Mouse (Mus musculus) forebrain, embryonic 14.5 days (tissue): Measurements from ENCODE around the gene Sec23a. TPM values are rescaled to one million over a fixed set of nuclear protein-coding genes. Genes with fewer than 3 reads are reported as not detected.
"Not testable (repeated sequence)": the region's sequence is repeated elsewhere in the genome, so short reads cannot be mapped to it uniquely, and the experiment has no call there.

Source experiments
- ATAC-seq: fragments of 200-750 bp; cut with Nextera tagmentation; 2 replicates; pipeline ENCODE4 v1.8.0; 2017; ENCODE audit warnings: mild to moderate bottlenecking, moderate library complexity
- DNase-seq: peaks from one replicate; pipeline ENCODE4 v3.0.0-alpha.2; 2015; ENCODE audit warnings: low spot score
- H3K27ac ChIP-seq: fragments of 300-500 bp; sonication (generic); 2 replicates; pipeline ENCODE4 v1.5.1; 2014; ENCODE audit warnings: low read depth, mild to moderate bottlenecking, control low read depth, low read length, moderate library complexity
- H3K27me3 ChIP-seq: fragments of 300-500 bp; sonication (generic); replicated peaks from 2 replicates; pipeline ENCODE4 v1.6.1; 2014; ENCODE audit warnings: low read length, control low read depth, mixed read lengths; ENCODE audit not compliant: control insufficient read depth, insufficient read depth
- H3K36me3 ChIP-seq: fragments of 300-500 bp; sonication (generic); 2 replicates; pipeline ENCODE4 v1.6.1; 2014; ENCODE audit warnings: low read length, control low read depth; ENCODE audit not compliant: control insufficient read depth, insufficient read depth
- H3K4me1 ChIP-seq: fragments of 300-500 bp; sonication (generic); 2 replicates; pipeline ENCODE4 v1.6.1; 2014; ENCODE audit warnings: antibody characterized with exemption, low read length, control low read depth; ENCODE audit not compliant: control insufficient read depth, insufficient read depth
- H3K4me2 ChIP-seq: fragments of 300-500 bp; sonication (generic); 2 replicates; pipeline ENCODE4 v1.6.1; 2014; ENCODE audit warnings: mild to moderate bottlenecking, control low read depth, low read length
- H3K4me3 ChIP-seq: fragments of 300-500 bp; sonication (generic); 2 replicates; pipeline ENCODE4 v1.5.1; 2014; ENCODE audit warnings: low read depth, low read length, control low read depth
- H3K9ac ChIP-seq: fragments of 300-500 bp; sonication (generic); 2 replicates; pipeline ENCODE4 v1.6.1; 2014; ENCODE audit warnings: mild to moderate bottlenecking, low read length, control low read depth, moderate library complexity
- H3K9me3 ChIP-seq: fragments of 300-500 bp; sonication (generic); replicated peaks from 2 replicates; pipeline ENCODE4 v1.6.1; 2016; ENCODE audit warnings: low read length, control low read depth, mixed read lengths; ENCODE audit not compliant: control insufficient read depth
- WGBS: fragments of 180-500 bp; shearing (Covaris S2); extraction: QIAGEN DNeasy Blood & Tissue Kit; methylation state at CpG from one replicate; pipeline ENCODE4 v1.1.7; 2014; 5-methylcytosine and 5-hydroxymethylcytosine counted together
- polyA plus RNA-seq: library from polyadenylated mRNA; unstranded; fragments of >200 nt; fragmentation: Nextera tagmentation; extraction: Ambion mirVana; gene quantifications from 2 replicates; pipeline ENCODE4 v1.2.1, GENCODE M21; 2014

Gene Sec23a
- polyA plus RNA-seq, 1 experiment from 2014 or later = 109 TPM

- under 1% methylated on average over 28 of the region's 28 CpGs for WGBS
These were observed 1.4 kb upstream of the Sec23a start, which contains the start of gene Gemin2 for GRCm38 (mm10) chr12:59013234-59013633. Gene Gemin2, plus strand, starts transcription at chr12:59013393.

DNA sequence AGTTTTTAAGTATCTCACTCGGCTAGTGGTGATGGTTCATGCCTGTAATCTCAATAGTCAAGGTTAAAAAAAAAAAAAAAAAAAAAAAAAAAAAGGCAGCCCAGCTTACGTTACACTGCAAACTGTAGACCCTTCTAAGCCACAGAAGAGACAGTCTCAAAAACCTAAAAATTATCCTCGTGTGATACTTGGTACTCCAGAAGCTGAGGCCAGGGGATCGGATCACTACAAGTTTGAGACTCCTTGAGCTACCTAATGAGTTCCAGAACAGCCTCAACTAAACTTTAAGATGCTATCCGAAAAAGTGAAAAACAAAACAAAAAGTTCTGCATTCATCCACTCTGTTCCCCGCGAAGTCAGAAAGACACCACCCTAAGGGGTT is 884 bp upstream of the Sec23a start:
- peak; percentile 7 for DNase-seq
- Histone ChIP-seq H3K27ac (no peak overlapping the region), H3K4me1 (peaks cover 4% of the 10 kb centered on the region), H3K4me3 (peak overlapping the region; percentile 58), H3K9ac (peak overlapping the region; percentile 71; the same call in 1 of the 2 replicates), H3K9me3 (no peaks in the 10 kb centered on the region), H3K27me3 (no peaks in the 10 kb centered on the region), H3K4me2 (peak overlapping the region; percentile 79), H3K36me3 (peaks cover 7% of the 10 kb centered on the region; the same call in 1 of the 2 replicates)
- no peak for ATAC-seq
- 2% methylated on average over 7 of the region's 7 CpGs for WGBS

More at GRCm38 (mm10) chr12:59013234-59013633, 1.4 kb upstream of the Sec23a start, which contains the start of gene Gemin2:
- Histone ChIP-seq H3K27ac (peak within 1 kb of the TSS; percentile 59), H3K36me3 (peaks cover 11% of the 10 kb centered on the region), H3K9me3 (no peaks in the 10 kb centered on the region), H3K4me1 (peaks cover 4% of the 10 kb centered on the region), H3K27me3 (no peaks in the 10 kb centered on the region), H3K9ac (peak within 1 kb of the TSS; percentile 71), H3K4me2 (peak within 1 kb of the TSS; percentile 79), H3K4me3 (peak within 1 kb of the TSS; percentile 58)
- ATAC-seq (peak; percentile 70), DNase-seq (peak; percentile 94)

GRCm38 (mm10) chr12:59011275-59011843 is 458 bp downstream of the Sec23a start:
- H3K36me3 ChIP-seq = peaks cover 13% of the 10 kb centered on the region
- peak overlapping the region; percentile 59; the same call in 1 of the 2 replicates for H3K27ac ChIP-seq
- no peaks in the 10 kb centered on the region for H3K27me3 ChIP-seq
- H3K4me2 ChIP-seq = peak overlapping the region; percentile 61
- H3K9me3 ChIP-seq = no peaks in the 10 kb centered on the region
- DNase-seq (no peak), ATAC-seq (no peak)
- peak overlapping the region; percentile 58 for H3K4me3 ChIP-seq
- H3K9ac ChIP-seq = peak overlapping the region; percentile 81
- 1% methylated on average over 25 of the region's 25 CpGs for WGBS
- H3K4me1 ChIP-seq = peaks cover 4% of the 10 kb centered on the region

DNA sequence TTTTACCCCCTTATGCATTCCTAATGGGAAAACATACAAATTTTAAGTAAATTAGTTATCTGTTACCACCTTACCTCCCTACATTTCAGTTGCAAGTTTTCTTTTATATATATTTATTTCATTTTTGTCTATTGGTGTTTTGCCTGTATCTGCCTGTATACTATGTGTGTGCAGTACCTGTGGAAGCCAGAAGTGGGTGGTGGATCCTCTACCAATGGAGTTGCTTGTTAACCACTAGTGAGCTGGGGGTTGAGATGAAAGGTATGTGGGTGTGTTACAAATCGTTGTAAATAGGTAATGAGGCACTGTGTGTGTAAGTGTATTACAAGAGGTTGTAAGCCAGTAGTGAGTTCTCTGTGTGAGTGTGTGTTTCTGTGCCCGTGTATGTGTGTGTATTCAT is 1.3 kb downstream of the Sec23a start:
- Histone ChIP-seq H3K9ac (no peak overlapping the region), H3K36me3 (peaks cover 21% of the 10 kb centered on the region), H3K27me3 (no peaks in the 10 kb centered on the region), H3K4me3 (0 out of 2 replicates have a peak overlapping the region, but pooled peaks have one; percentile 58), H3K4me1 (peaks cover 4% of the 10 kb centered on the region), H3K4me2 (peak overlapping the region; percentile 61), H3K27ac (no peak overlapping the region), H3K9me3 (no peaks in the 10 kb centered on the region)
- ATAC-seq (no peak), DNase-seq (peak; percentile 8)
- 73% methylated on average over 2 of the region's 2 CpGs for WGBS

- Histone ChIP-seq H3K9ac (no peak overlapping the region), H3K4me3 (no peak overlapping the region), H3K27ac (no peak overlapping the region), H3K4me1 (no peaks in the 10 kb centered on the region), H3K27me3 (no peaks in the 10 kb centered on the region), H3K9me3 (no peaks in the 10 kb centered on the region), H3K36me3 (peaks cover 72% of the 10 kb centered on the region), H3K4me2 (no peak overlapping the region)
- ATAC-seq = no peak
- 95% methylated on average over 3 of the region's 3 CpGs for WGBS
- DNase-seq = no peak
These were observed 26.1 kb downstream of the Sec23a start for GRCm38 (mm10) chr12:58985766-58986165.

DNA sequence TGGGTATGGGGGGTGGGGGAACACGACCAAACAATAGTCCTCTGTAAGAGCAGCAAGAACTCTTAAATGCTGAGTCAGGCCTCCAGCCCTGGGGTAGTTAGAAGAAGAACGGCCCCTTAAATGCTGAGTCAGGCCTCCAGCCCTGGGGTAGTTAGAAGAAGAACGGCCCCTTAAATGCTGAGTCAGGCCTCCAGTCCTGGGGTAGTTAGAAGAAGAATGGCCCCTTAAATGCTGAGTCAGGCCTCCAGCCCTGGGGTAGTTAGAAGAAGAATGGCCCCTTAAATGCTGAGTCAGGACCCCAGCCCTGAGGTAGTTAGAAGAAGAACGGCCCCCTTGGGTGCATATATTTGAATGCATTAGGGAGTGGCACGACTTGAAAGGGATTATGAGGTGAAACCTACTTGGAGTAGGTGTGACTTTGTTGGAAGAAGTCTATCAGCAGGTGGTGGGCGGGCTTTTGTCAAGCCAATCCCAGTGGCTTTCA is 30.6 kb downstream of the Sec23a start:
- not testable (repeated sequence) for H3K9me3 ChIP-seq, H3K4me2 ChIP-seq, H3K4me1 ChIP-seq, H3K9ac ChIP-seq, H3K4me3 ChIP-seq, H3K27me3 ChIP-seq, ATAC-seq, DNase-seq, H3K27ac ChIP-seq
- 79% methylated on average over 6 of the region's 6 CpGs for WGBS
- H3K36me3 ChIP-seq = peaks cover 76% of the 10 kb centered on the region

DNA sequence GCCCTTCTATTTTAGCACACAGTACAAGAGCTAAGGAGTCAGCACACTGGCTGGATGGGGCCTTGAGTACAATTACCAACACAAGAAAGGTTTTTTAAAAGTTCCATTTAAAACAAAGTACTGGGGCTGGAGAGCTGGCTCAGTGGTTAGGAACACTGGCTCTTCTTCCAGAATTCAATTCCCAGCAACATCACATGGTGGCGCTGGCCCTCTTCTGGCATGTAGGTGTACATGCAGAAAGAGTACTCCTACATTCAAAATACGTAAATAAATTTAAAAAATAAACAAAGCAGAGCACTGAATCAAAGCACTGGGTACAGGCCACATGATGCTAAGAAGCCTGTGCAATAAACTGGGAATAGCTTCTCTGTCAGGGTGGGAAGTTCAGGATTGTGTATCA is 34.9 kb downstream of the Sec23a start:
- H3K9me3 ChIP-seq = no peaks in the 10 kb centered on the region
- WGBS = 76% methylated on average over 2 of the region's 2 CpGs
- no peak overlapping the region for H3K27ac ChIP-seq
- ATAC-seq = no peak
- no peaks in the 10 kb centered on the region for H3K27me3 ChIP-seq
- no peak overlapping the region for H3K9ac ChIP-seq
- no peak for DNase-seq
- H3K36me3 ChIP-seq = peaks cover 63% of the 10 kb centered on the region
- H3K4me2 ChIP-seq = no peak overlapping the region
- no peaks in the 10 kb centered on the region for H3K4me1 ChIP-seq
- no peak overlapping the region for H3K4me3 ChIP-seq

DNA sequence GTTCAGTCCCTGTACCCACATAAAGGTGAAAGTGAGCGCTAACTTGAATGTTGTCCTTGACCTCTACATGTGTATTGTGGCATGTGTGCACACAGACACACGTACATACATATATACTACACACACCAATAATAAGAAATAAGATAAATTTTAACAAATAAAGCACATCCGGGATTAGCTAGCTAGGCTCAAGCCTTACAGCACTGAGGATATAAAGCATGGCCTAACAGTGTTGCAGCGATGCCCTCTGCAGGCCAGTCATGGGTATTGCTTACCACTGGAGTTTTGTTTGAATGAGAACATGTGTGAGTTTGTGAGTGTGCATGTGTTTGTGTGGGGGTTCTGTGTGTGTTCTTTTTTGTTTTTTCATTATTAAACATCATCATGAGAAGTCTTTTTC is 47.2 kb downstream of the Sec23a start:
- WGBS = 73% methylated on average over 4 of the region's 4 CpGs
- no peaks in the 10 kb centered on the region for H3K27me3 ChIP-seq
- peak; percentile 51 for DNase-seq
- no peaks in the 10 kb centered on the region for H3K9me3 ChIP-seq
- no peaks in the 10 kb centered on the region for H3K4me1 ChIP-seq
- peaks cover 55% of the 10 kb centered on the region for H3K36me3 ChIP-seq
- ATAC-seq = 0 out of 2 replicates have a peak, but pooled peaks have one; percentile 42
- no peak overlapping the region for H3K4me2 ChIP-seq
- no peak overlapping the region for H3K4me3 ChIP-seq
- H3K27ac ChIP-seq = no peak overlapping the region
- H3K9ac ChIP-seq = no peak overlapping the region

DNA sequence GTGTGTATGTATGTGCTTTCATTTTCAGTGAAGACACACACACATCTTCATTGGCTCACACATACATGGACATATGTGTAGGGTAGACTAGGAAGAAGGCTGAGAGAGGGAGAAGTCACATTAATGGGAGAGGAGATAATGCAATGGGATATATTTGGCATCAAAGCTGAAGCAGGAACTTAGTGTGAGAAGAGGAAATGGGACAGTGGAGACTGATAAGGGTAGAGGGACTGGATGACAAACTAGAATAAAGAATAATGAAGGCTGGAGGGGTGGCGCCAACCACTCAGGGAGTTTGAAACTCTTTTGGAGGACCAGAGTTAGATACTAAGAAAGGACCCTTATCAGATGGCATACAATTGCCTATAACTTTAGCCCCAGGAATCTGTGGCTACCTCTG is 51.0 kb downstream of the Sec23a start:
- Histone ChIP-seq H3K4me1 (no peaks in the 10 kb centered on the region), H3K4me2 (no peak overlapping the region), H3K9ac (no peak overlapping the region), H3K9me3 (no peaks in the 10 kb centered on the region), H3K27ac (no peak overlapping the region), H3K4me3 (no peak overlapping the region), H3K36me3 (peaks cover 34% of the 10 kb centered on the region), H3K27me3 (no peaks in the 10 kb centered on the region)
- no peak for ATAC-seq
- no peak for DNase-seq
- 90% methylated on average over 1 of the region's 1 CpGs for WGBS
